Mouse (Mus musculus) hindbrain, embryonic 13.5 days (tissue): Measurements from ENCODE around the gene Tpcn2. TPM values are rescaled to one million over a fixed set of nuclear protein-coding genes. Genes with fewer than 3 reads are reported as not detected.

Experiments used
- ATAC-seq: fragments of 200-750 bp; cut with Nextera tagmentation; 2 replicates; pipeline ENCODE4 v1.8.0; 2017; ENCODE audit warnings: moderate TSS enrichment; ENCODE audit not compliant: low FRiP score
- H3K27ac ChIP-seq: fragments of 300-500 bp; sonication (generic); 2 replicates; pipeline ENCODE4 v1.5.1; 2015; ENCODE audit warnings: inconsistent platforms, mild to moderate bottlenecking, moderate library complexity
- H3K27me3 ChIP-seq: fragments of 300-500 bp; sonication (generic); 2 replicates; pipeline ENCODE4 v1.6.1; 2015; ENCODE audit warnings: mild to moderate bottlenecking, inconsistent platforms
- H3K36me3 ChIP-seq: fragments of 300-500 bp; sonication (generic); 2 replicates; pipeline ENCODE4 v1.6.1; 2015; ENCODE audit warnings: mild to moderate bottlenecking, inconsistent platforms
- H3K4me1 ChIP-seq: fragments of 300-500 bp; sonication (generic); replicated peaks from 2 replicates; pipeline ENCODE4 v1.6.1; 2015; ENCODE audit warnings: inconsistent platforms
- H3K4me2 ChIP-seq: fragments of 300-500 bp; sonication (generic); 2 replicates; pipeline ENCODE4 v1.6.1; 2015; ENCODE audit warnings: inconsistent platforms, mild to moderate bottlenecking, moderate library complexity
- H3K4me3 ChIP-seq: fragments of 300-500 bp; sonication (generic); 2 replicates; pipeline ENCODE4 v1.5.1; 2015; ENCODE audit warnings: mild to moderate bottlenecking, inconsistent platforms
- H3K9ac ChIP-seq: fragments of 300-500 bp; sonication (generic); 2 replicates; pipeline ENCODE4 v1.6.1; 2015; ENCODE audit warnings: mild to moderate bottlenecking, inconsistent platforms
- H3K9me3 ChIP-seq: fragments of 300-500 bp; sonication (generic); 2 replicates; pipeline ENCODE4 v1.6.1; 2016; ENCODE audit warnings: inconsistent platforms
- WGBS: fragments of 180-500 bp; shearing (Covaris S2); methylation state at CpG from one replicate; pipeline ENCODE4 v1.1.7; 2015; 5-methylcytosine and 5-hydroxymethylcytosine counted together
- polyA plus RNA-seq: library from polyadenylated mRNA; unstranded; fragments of >200 nt; fragmentation: Nextera tagmentation; extraction: Ambion mirVana; gene quantifications from 2 replicates; pipeline ENCODE4 v1.2.1, GENCODE M21; 2015

The Tpcn2 gene
- polyA plus RNA-seq, 1 experiment from 2014 or later, result 3.3 TPM

- H3K9me3 ChIP-seq, result no peaks in the 10 kb centered on the region
- no peak overlapping the region for H3K27ac ChIP-seq
- WGBS, result 100% methylated on average over 1 of the region's 1 CpGs
- H3K36me3 ChIP-seq, result peaks cover 4% of the 10 kb centered on the region; the same call in 1 of the 2 replicates
- no peak for ATAC-seq
- 0 out of 2 replicates have a peak, but pooled peaks cover 4% of the 10 kb centered on the region for H3K4me1 ChIP-seq
- no peak overlapping the region for H3K4me2 ChIP-seq
- no peaks in the 10 kb centered on the region for H3K27me3 ChIP-seq
- no peak overlapping the region for H3K9ac ChIP-seq
- no peak overlapping the region for H3K4me3 ChIP-seq
Measured at GRCm38 (mm10) chr7:145256092-145256491, 27.7 kb downstream of the Tpcn2 start.

- no peak overlapping the region for H3K4me3 ChIP-seq
- no peaks in the 10 kb centered on the region for H3K36me3 ChIP-seq
- no peaks in the 10 kb centered on the region for H3K27me3 ChIP-seq
- H3K4me2 ChIP-seq, result no peak overlapping the region
- H3K4me1 ChIP-seq, result 0 out of 2 replicates have a peak, but pooled peaks cover 4% of the 10 kb centered on the region
- no peaks in the 10 kb centered on the region for H3K9me3 ChIP-seq
- H3K9ac ChIP-seq, result no peak overlapping the region
- H3K27ac ChIP-seq, result no peak overlapping the region
- no peak for ATAC-seq
- WGBS, result 72% methylated on average over 3 of the region's 3 CpGs
Measured at GRCm38 (mm10) chr7:145253986-145254630, 29.7 kb downstream of the Tpcn2 start.

- no peaks in the 10 kb centered on the region for H3K9me3 ChIP-seq
- H3K36me3 ChIP-seq, result no peaks in the 10 kb centered on the region
- H3K4me3 ChIP-seq, result no peak overlapping the region
- peak; percentile 78 for ATAC-seq
- 29% methylated on average over 8 of the region's 8 CpGs for WGBS
- H3K27ac ChIP-seq, result no peak overlapping the region
- no peak overlapping the region for H3K4me2 ChIP-seq
- H3K27me3 ChIP-seq, result no peaks in the 10 kb centered on the region
- 0 out of 2 replicates have a peak, but pooled peaks cover 4% of the 10 kb centered on the region for H3K4me1 ChIP-seq
- no peak overlapping the region for H3K9ac ChIP-seq
Measured at GRCm38 (mm10) chr7:145252715-145253476, 30.9 kb downstream of the Tpcn2 start.

GRCm38 (mm10) chr7:145250225-145250624 is 33.6 kb downstream of the Tpcn2 start:
- H3K9ac ChIP-seq, result no peak overlapping the region
- no peak overlapping the region for H3K4me3 ChIP-seq
- no peaks in the 10 kb centered on the region for H3K27me3 ChIP-seq
- H3K4me2 ChIP-seq, result no peak overlapping the region
- no peaks in the 10 kb centered on the region for H3K9me3 ChIP-seq
- no peak for ATAC-seq
- H3K4me1 ChIP-seq, result 0 out of 2 replicates have a peak, but pooled peaks cover 4% of the 10 kb centered on the region
- WGBS, result 80% methylated on average over 9 of the region's 9 CpGs
- H3K36me3 ChIP-seq, result no peaks in the 10 kb centered on the region
- H3K27ac ChIP-seq, result no peak overlapping the region

- Histone ChIP-seq H3K27me3 (0 out of 2 replicates have a peak, but pooled peaks cover 5% of the 10 kb centered on the region), H3K36me3 (no peaks in the 10 kb centered on the region), H3K27ac (no peak overlapping the region), H3K4me3 (no peak overlapping the region), H3K9ac (no peak overlapping the region), H3K4me1 (0 out of 2 replicates have a peak, but pooled peaks cover 4% of the 10 kb centered on the region), H3K4me2 (no peak overlapping the region), H3K9me3 (no peaks in the 10 kb centered on the region)
- ATAC-seq, result no peak
- 87% methylated on average over 2 of the region's 2 CpGs for WGBS
Measured at GRCm38 (mm10) chr7:145248911-145249310, 34.9 kb downstream of the Tpcn2 start.

- Histone ChIP-seq H3K4me3 (no peak overlapping the region), H3K9ac (no peak overlapping the region), H3K9me3 (no peaks in the 10 kb centered on the region), H3K27me3 (peaks cover 18% of the 10 kb centered on the region; the same call in 1 of the 2 replicates), H3K4me1 (peaks cover 13% of the 10 kb centered on the region; the same call in 1 of the 2 replicates), H3K27ac (no peak overlapping the region), H3K4me2 (no peak overlapping the region), H3K36me3 (no peaks in the 10 kb centered on the region)
- 16% methylated on average over 9 of the region's 9 CpGs for WGBS
- ATAC-seq, result peak; percentile 74
Measured at GRCm38 (mm10) chr7:145242851-145243712, 40.7 kb downstream of the Tpcn2 start.

GRCm38 (mm10) chr7:145242028-145242427 is 41.8 kb downstream of the Tpcn2 start:
- Histone ChIP-seq H3K4me1 (peaks cover 18% of the 10 kb centered on the region; the same call in 1 of the 2 replicates), H3K27ac (no peak overlapping the region), H3K9me3 (no peaks in the 10 kb centered on the region), H3K27me3 (peaks cover 18% of the 10 kb centered on the region; the same call in 1 of the 2 replicates), H3K4me2 (no peak overlapping the region), H3K4me3 (no peak overlapping the region), H3K9ac (no peak overlapping the region), H3K36me3 (no peaks in the 10 kb centered on the region)
- ATAC-seq, result no peak
- 79% methylated on average over 9 of the region's 9 CpGs for WGBS

- Histone ChIP-seq H3K9me3 (no peaks in the 10 kb centered on the region), H3K4me3 (no peak overlapping the region), H3K9ac (no peak overlapping the region), H3K27me3 (peaks cover 18% of the 10 kb centered on the region; the same call in 1 of the 2 replicates), H3K36me3 (no peaks in the 10 kb centered on the region), H3K27ac (no peak overlapping the region), H3K4me1 (peaks cover 18% of the 10 kb centered on the region; the same call in 1 of the 2 replicates), H3K4me2 (no peak overlapping the region)
- ATAC-seq, result no peak
- 80% methylated on average over 4 of the region's 4 CpGs for WGBS
Measured at GRCm38 (mm10) chr7:145240929-145241328, 42.9 kb downstream of the Tpcn2 start.

- H3K4me1 ChIP-seq, result peaks cover 18% of the 10 kb centered on the region; the same call in 1 of the 2 replicates
- H3K9me3 ChIP-seq, result no peaks in the 10 kb centered on the region
- no peaks in the 10 kb centered on the region for H3K36me3 ChIP-seq
- no peak overlapping the region for H3K9ac ChIP-seq
- H3K27me3 ChIP-seq, result peaks cover 18% of the 10 kb centered on the region; the same call in 1 of the 2 replicates
- H3K4me2 ChIP-seq, result no peak overlapping the region
- ATAC-seq, result no peak
- no peak overlapping the region for H3K27ac ChIP-seq
- no peak overlapping the region for H3K4me3 ChIP-seq
- 71% methylated on average over 8 of the region's 8 CpGs for WGBS
Measured at GRCm38 (mm10) chr7:145239736-145240505, 43.9 kb downstream of the Tpcn2 start.

- no peak overlapping the region for H3K4me2 ChIP-seq
- peaks cover 13% of the 10 kb centered on the region; the same call in 1 of the 2 replicates for H3K27me3 ChIP-seq
- H3K4me1 ChIP-seq, result peaks cover 18% of the 10 kb centered on the region; the same call in 1 of the 2 replicates
- no peaks in the 10 kb centered on the region for H3K9me3 ChIP-seq
- no peak overlapping the region for H3K9ac ChIP-seq
- H3K4me3 ChIP-seq, result no peak overlapping the region
- H3K27ac ChIP-seq, result no peak overlapping the region
- no peak for ATAC-seq
- 55% methylated on average over 6 of the region's 6 CpGs for WGBS
- no peaks in the 10 kb centered on the region for H3K36me3 ChIP-seq
Measured at GRCm38 (mm10) chr7:145239145-145239544, 44.7 kb downstream of the Tpcn2 start.
